Mouse (Mus musculus) right cerebral cortex, adult 2 months (tissue): ENCODE results near the gene Tcte1.

Experiments used
- DNase-seq, 2 experiments: peaks; one replicate each; pipeline ENCODE4 v3.0.0; 2021 to 2022; ENCODE audit warnings: low spot score in 2 of 2

The Tcte1 gene

DNA sequence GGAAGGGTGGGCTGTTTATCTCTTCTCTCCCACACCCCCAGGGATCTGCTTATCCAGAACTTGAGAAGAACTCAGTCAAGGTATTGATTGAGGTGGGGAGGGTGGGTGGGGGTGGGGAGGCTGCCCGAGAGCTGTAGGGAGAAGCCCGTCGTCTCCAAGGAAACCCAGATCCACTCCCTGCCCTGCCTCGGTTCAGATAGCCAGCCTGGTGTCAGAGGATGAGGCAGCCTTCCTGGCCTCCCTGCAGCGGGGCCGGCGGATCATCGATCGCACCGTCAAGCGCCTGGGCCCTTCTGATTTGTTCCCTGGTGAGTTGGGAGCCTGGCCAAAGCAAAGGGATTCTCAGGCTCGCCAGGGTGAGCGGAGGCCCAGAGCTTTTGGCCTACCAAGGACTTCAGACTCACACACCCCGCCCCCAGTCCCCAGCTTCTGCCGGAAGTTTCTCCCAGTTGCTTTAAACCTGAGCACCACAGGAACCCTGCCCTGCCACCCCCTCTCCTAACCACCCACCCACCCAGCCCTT is 8.0 kb upstream of the Tcte1 start:
- no peak for DNase-seq

DNA sequence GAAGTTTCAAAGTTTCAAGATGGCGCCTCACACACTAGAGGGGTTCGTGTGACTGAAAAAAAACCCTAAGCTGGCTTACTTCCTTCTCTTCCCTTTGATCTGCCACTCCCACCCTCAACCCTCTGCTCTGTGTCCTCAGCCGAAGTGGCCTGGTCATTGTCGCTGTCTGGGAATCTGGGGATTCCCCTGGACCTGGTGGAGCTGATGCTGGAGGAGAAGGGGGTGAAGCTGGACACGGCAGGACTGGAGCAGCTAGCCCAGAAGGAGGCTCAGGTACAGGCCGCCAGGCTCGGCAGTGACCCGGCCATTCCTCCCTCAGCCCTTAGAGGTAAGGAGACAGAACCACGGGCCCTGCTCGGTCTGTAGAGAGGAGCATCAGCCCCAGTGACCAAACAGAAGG is 7.4 kb upstream of the Tcte1 start:
- DNase-seq, result no peak

DNA sequence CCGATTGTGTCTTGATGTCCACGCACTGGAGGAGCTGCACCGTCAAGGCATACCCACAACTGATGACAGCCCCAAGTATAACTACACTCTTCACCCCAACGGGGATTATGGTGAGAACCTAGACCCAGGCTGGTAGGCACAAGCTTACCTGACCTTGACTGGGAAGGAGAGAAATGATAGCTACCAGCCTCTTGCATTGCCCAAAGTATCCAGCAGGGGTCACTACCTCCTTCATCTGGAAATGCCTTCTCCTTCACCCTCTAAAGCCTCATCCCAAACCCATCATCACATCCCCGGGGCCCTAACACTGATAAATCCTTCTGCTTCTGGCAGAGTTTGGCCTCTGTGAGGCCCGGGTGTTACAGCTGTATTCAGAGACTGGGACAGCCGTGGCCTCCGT is 6.7 kb upstream of the Tcte1 start:
- peak; percentile 88 to 91 for DNase-seq

DNA sequence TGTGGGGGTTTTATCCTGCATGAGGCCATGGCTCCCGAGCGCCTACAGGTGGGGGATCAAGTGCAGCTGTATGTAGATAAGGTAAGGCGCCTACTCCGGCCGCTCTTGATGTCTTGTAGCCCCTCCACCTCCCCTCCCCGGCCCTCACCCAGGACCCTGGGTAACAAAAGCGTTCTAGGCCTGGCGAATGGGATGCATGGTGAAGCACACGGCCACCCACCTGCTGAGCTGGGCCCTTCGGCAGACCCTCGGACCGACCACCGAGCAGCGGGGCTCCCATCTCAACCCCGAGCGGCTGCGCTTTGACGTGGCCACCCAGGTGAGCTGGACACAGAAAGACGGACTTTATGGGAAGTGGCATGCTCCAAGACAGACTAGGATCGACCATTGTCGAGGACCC is 6.1 kb upstream of the Tcte1 start:
- DNase-seq, result no peak

DNA sequence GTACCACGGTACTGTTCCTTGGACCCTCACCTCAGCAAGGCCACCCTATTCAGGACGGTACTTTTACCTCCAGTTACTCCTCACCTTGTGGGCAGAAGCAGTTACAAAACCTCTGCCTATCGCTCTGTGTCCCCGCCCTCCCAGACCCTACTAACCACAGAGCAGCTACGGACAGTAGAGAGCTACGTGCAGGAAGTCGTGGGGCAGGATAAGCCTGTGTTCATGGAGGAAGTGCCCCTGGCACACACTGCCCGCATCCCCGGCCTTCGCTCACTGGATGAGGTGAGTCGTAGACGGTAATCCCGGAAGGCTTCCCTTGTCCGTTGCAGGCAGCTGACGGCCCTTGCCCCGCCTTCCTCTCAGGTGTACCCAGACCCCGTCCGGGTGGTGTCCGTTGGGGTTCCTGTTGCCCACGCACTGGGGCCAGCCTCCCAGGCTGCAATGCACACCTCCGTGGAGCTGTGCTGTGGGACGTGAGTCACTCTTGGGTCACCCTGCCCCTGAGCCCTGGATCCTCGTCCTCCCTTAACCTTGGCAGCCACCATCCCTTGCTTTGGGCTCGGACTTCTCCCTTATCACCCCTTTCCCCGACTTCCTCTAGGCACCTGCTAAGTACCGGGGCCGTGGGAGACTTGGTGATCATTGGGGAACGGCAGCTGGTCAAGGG is 5.6 kb upstream of the Tcte1 start:
- DNase-seq, result no peak

DNA sequence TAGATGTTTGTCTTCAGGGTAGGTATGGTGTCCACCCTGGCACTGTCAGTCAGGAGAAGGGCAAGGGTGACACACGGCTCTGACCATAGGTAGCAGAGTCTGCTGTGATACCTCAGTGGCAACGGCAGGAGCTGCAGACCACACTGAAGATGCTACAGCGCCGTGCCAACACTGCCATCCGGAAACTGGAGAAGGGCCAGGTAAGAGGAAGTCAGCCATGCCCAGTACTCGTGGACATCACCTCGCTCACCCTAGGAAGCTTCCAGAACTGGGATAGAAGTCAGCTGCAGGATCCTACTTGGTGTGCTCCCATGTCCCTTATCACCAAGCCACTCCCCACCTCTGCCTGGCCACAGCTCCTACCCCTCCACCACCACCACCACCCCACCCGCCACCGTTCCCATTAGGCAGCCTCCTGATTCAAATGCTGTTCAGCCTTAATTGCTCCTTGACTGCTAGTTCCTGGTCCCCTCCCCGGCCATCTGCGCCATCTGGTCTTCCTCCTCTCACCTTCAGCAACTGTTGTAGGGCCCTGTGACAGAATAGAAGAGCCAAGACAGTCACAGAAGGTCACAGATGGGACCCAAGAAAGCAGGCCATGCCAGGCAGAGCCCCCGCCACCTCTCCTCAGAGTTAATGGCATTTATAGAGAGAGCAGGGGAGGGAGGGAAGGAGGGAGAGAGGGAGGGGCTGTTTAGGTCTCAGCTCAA is 4.3 kb upstream of the Tcte1 start:
- no peak for DNase-seq

DNA sequence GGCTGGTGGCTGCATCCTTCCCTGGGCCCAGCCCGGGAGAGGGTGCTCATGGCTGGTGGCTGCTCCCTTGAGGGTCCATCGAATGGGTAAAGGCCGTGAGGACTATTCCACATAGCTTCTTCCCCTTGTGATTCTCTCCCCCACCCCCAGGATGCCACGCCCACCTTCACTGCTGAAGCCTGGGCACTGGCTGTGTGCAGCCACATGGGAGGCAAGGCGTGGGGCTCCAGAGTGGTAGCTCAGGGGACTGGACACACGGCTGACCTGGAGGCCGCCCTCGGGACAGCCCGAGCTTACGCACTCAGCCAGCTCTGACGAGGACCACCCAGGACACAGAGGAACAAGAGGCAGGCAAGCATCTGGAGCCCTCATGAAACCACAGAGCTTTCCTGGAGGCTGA is 3.1 kb upstream of the Tcte1 start:
- DNase-seq, result no peak

DNA sequence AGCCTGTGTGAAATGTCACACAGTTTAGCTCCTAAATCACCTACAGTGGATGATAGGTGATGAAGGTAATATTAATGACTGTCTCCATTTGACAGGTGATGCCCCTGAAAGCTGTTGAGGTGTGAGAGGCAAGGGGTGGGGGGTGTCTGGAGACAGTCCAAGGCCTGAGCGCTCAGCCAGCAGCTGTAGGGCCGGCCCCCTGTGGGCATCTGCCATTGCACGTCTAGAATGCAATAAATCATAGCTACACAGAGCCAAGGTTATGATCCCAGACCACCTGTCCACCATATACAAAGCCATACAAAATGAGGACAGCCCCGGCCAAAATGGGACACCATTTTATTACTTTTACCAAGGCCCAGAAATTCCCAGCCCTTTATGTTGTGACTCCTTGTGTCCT is 1.7 kb downstream of the Tcte1 start:
- DNase-seq, result no peak

DNA sequence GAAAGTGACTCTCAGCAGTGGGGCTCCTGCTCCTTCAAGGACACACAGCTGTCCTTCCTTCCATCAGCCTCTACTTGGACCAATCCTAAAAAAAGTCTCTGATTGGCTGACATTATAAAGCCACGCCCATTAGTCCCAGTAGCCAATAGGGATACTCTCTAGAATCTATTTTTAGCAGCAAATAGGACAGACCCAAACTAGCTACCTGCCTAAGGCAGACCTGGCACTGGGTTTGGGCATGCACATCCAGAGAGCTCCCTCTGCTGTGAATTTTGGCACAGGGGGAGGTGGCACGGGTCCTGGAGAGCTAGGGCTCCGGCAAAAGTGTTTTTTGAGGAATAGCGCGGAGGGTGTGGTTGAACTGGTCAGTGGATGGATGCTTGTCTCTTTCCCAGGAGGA is 3.3 kb downstream of the Tcte1 start:
- no peak for DNase-seq

DNA sequence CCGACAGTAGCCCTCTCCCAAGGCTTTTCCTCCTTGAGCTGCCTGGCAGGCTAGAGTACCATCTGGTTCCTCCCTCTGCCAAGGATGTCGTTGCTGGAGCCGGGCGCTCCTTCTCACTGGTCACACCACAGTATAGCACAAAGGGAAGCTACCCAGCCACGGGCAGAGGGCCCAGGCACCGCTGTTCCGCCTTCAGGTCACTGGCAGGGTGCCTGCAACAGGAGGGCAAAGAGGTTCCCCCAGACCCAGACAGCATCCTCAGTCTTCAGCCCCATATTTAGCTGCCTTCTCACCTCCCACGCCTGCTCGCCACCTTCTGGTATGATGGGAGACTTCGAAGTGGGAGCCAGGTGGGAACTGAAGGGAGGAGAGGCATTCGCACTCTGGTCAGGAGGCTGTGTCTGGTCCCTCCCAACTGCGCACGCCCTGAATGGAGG is 7.1 kb downstream of the Tcte1 start:
- peak; percentile 84 to 86 for DNase-seq

DNA sequence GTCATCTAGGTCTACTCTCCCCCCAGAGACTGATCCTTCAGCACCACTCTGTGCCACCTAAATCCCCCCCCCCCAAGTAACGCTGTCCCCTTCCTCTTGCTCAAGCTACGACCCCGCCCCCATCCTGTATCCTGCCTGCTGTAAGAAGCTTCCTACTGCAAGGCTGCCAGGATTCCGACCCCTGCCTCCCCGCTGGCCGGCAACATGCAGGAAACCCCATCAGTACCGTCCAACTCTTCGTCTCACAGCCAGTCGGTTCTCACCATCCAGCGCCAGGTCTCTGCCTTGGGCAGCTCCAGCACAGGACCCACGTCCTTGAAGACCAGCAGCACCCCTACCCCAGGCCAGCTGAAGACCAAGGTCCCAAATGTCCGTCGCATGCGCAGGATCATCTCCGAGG is 9.7 kb downstream of the Tcte1 start:
- no peak for DNase-seq

DNA sequence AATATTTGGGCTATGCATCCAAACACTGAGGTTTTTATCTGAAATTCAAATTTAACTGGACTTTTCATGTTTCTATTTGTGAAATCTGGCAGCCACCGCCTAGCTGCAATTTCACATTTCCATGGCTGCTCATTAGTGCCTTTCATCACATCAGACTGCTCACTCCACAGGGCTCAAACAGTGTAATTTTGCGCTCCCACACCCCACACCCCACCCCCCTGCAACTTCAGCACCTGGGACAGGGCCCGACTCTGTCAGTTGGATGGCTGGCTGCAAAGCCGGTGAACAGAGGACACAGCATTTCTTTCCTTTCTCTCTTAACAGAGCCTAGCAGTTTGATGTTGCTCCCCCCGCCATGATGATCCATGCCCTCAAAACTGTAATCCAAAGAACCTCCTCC is 13.0 kb downstream of the Tcte1 start:
- DNase-seq, result no peak

DNA sequence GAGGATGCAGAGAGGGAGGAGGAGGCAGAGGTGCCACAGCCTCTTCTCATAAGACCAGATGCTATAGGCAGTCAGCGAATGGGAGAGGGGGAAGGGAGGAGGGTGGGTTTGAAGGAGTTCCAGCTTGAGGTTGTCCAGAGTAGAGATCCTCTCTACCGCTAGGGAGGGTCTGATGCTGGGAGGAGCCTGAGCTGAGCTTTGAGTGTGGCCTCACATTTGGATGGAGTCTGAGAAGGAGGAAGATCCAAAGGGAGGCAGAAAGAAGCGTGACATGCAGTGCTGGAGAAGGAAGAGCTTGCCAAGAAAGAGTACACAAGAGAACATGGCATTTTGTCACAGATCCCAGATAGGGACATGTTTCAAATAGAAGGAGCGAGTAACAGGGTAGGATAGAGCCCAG is 15.2 kb downstream of the Tcte1 start:
- no peak for DNase-seq

DNA sequence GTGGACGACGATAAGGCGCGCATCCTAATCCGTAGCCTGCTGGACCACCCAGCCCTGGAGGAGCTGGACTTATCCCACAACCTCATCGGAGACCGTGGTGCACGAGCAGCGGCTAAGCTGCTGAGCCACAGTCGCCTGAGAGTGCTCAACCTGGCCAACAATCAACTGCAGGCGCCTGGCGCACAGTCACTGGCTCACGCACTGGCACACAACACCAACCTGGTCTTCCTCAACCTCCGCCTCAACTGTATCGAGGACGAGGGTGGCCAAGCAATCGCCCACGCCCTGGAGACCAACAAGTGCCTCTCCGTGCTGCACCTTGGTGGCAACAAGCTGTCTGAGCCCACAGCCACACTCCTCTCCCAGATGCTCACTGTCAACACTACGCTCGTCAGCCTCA is 16.4 kb downstream of the Tcte1 start:
- no peak for DNase-seq

DNA sequence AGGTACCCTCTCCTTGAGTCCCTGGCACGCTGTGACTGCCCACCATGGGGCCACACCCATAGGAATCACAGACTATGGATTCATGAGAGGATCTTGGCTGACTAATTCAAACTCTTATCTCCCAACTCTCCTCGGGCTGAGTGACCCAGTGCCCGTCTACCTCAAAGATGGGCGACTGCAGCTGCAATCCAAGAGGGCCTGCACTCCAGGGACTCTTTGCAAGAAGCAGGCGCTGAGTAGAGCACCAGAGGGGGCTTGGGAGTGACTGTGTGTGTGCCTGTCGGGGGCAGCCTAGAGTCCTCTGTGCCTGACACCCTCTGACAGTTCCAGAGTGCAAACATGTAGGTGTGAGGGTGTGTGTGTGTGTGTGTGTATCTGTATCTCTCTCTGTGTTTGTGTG is 18.9 kb downstream of the Tcte1 start:
- no peak for DNase-seq

DNA sequence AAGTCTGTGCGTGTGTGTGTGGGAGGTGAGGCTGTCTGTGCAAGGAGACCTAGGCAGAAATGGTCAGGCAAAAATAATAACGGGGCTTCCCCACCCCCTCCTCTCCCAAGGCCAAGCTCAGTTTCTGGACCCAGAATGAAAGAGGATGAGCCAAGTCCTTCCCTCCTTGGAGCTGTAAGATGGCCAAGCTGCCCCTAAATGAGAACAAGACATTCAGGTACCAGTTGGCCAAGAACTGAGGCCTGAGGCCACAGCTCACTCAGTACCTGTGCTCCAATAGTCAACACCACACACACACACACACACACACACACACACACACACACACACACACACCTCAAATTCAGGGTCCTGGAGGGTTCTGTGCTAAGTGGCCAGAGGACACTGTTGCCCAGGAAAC is 19.5 kb downstream of the Tcte1 start:
- no peak for DNase-seq

DNA sequence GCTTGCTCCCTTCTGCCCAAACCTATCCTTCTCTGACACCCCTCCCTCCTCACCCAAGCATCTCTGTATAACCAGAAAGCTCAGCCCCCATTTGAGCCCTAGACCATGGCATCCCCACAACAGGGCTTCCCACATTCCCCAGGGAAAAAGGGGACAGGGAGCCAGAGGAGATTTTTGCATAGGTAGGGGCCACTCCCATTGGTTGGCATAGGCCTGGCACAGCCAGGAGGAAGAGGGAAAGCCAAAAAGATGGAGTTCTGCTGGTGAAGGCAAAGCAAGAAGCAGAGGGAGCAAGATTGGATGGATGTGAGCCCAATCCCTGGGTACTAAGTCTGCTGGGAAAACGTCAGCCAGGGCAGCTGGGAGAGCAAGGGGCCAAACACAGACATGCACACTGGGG is 19.9 kb downstream of the Tcte1 start:
- DNase-seq, result no peak

DNA sequence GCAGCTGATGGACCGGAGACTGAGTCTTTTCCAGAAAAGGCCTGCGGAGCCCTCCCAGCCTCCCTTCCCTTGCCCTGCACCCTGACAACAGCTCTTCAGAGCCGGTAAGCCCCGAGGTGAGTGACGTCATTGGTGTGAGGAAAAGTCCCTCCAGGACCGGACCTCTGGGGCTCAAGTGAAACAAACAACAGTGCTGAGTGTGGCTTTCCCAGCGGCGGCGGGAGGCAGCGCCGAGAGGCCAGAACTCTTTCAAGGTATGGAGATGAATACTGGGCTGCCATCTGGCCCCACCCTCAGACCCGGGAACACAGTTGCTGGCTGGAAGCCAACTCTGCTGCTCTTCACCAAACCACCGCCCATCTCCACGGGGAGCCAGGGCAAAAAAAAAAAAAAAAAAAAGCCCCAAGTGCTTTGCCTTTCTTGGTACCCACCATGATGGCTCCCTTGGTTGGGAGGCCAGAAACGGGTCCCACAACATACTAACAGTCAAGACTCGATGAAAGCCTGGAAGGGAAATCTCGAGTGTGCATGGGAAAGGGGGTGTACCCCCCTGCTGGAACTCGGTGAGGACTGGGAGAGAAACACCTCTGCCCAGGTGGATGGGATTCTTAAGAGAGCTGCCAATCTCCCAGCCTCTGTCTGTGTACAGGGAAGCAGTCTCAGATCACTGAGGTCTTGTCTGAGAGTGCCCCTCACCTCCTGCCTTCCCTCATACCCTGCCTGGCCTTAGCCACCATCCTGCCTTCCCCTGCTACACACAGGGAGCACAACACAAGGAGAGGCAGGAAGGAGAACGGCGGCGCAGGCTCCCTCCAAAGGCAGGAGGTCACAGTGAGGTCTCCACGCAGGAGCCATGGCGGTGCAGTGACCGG is 21.0 kb downstream of the Tcte1 start:
- DNase-seq, result no peak

DNA sequence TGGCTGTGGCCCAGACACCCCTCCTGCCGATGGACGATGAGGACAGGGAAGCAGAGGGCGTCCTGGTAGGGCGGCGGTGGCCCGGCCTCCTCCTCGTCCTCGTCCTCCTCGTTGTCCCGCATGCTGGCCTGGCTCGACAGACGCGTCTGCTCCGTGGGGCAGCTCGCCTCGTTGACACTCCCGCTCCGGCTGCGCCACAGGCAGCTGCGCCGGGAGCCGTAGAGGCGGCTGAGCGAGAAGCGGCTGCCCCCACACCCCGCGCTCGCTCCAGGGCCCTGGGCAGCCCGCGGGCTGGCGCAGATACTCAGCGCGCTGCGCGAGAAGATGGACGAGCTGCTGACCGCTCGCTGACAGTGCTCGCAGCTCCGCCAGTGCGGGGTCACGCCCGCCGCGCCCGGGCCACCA is 21.6 kb downstream of the Tcte1 start:
- DNase-seq, result no peak

DNA sequence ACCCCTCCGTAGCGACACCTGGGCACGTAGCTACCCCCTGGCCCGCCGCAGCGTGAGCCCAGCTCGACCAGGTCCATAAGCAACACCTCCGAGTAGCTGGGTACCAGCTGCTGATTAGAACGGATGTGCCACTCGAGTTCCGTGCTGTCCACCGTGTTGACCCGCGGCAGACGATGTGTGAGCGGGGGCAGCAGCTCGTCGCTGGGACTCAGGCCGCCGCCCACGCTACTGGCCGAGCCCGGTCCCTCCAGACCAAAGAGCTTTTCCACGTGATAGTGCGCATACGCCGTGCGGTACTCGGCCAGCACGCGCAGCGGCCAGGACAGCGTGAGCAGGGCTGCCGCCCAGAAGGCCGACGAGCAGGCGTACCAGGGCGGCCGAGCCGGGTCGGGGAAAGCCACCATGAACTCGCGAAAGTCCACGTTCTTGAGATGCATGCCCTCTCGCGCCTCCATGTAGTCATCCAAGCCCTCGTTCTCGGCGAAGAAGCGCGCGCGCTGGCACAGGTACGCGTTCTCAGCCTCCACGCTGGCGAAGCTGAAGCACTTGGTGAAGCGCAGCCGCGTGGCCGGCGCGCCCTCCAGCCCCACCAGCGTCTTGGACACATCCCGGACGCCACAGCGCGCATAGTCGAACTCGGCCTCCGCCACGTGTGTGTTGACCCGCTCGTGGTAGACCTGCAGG is 22.2 kb downstream of the Tcte1 start:
- no peak for DNase-seq

DNA sequence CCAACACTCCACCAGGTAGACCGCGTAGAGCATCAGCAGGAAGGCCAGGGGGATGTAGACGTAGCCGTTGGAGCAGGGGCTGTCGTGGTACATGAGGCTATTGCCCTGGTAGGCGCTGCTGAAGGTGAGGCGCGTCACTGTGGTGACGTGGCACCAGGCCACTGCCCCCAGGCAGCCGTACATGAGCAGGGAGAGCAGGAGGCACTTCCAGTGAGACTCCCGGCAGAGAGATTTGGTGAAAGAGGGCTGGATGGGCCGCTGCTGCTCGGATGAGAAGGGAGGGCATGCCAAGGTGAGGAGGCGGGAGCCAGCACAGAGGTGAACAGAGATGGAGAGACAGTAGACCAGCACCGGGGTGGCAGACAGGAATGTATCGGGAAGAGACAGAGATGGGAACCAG is 23.7 kb downstream of the Tcte1 start:
- DNase-seq, result no peak
